Mouse (Mus musculus) intestine, embryonic 15.5 days (tissue): ENCODE measurements around the gene Bbx. TPM values are rescaled to one million over a fixed set of nuclear protein-coding genes. Genes with fewer than 3 reads are reported as not detected.

Experiments used
- ATAC-seq: fragments of 200-750 bp; cut with Nextera tagmentation; 2 replicates; pipeline ENCODE4 v1.8.0; 2017; ENCODE audit warnings: moderate TSS enrichment, moderate library complexity
- H3K27ac ChIP-seq: fragments of 300-500 bp; sonication (generic); 2 replicates; pipeline ENCODE4 v1.5.1; 2015; ENCODE audit warnings: mild to moderate bottlenecking, inconsistent platforms
- H3K27me3 ChIP-seq: fragments of 300-500 bp; sonication (generic); replicated peaks from 2 replicates; pipeline ENCODE4 v1.6.1; 2015; ENCODE audit warnings: inconsistent platforms
- H3K36me3 ChIP-seq: fragments of 300-500 bp; sonication (generic); 2 replicates; pipeline ENCODE4 v1.6.1; 2015; ENCODE audit warnings: inconsistent platforms
- H3K4me1 ChIP-seq: fragments of 300-500 bp; sonication (generic); replicated peaks from 2 replicates; pipeline ENCODE4 v1.6.1; 2015; ENCODE audit warnings: inconsistent platforms
- H3K4me2 ChIP-seq: fragments of 300-500 bp; sonication (generic); replicated peaks from 2 replicates; pipeline ENCODE4 v1.6.1; 2015; ENCODE audit warnings: mild to moderate bottlenecking, inconsistent platforms
- H3K4me3 ChIP-seq: fragments of 300-500 bp; sonication (generic); replicated peaks from 2 replicates; pipeline ENCODE4 v1.5.1; 2015; ENCODE audit warnings: inconsistent platforms
- H3K9ac ChIP-seq: fragments of 300-500 bp; sonication (generic); 2 replicates; pipeline ENCODE4 v1.6.1; 2015; ENCODE audit warnings: inconsistent platforms
- H3K9me3 ChIP-seq: fragments of 300-500 bp; sonication (generic); 2 replicates; pipeline ENCODE4 v1.6.1; 2016; ENCODE audit warnings: inconsistent platforms
- WGBS: fragments of 180-500 bp; shearing (Covaris S2); methylation state at CpG from one replicate; pipeline ENCODE4 v1.1.7; 2015; 5-methylcytosine and 5-hydroxymethylcytosine counted together
- polyA plus RNA-seq: library from polyadenylated mRNA; unstranded; fragments of >200 nt; fragmentation: Nextera tagmentation; extraction: Ambion mirVana; gene quantifications from 2 replicates; pipeline ENCODE4 v1.2.1, GENCODE M21; 2015

Bbx gene
- polyA plus RNA-seq, 1 experiment from 2014 or later: 33.8 TPM

DNA sequence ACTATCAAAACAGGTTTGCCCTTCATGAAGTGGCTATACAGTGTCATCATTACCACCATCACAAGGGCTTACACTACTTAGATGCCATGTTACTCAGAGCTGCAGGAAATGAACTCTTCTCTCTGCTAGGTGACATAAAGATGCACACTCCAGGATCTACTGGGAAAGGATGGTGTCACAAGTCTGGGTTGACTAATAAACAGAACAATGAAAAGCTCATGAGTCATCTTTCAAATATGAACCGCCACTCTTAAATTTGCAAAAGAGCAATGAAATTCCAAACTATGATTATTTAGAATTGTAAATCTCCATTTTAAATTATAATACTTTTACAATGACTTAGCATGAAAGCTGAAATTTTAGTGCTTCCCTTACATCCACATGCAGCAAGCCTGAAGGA is 129.6 kb downstream of the Bbx start:
- Histone ChIP-seq H3K9me3 (no peaks in the 10 kb centered on the region), H3K4me1 (no peaks in the 10 kb centered on the region), H3K36me3 (no peaks in the 10 kb centered on the region), H3K27ac (no peak overlapping the region), H3K4me2 (no peak overlapping the region), H3K9ac (no peak overlapping the region), H3K4me3 (no peak overlapping the region), H3K27me3 (no peaks in the 10 kb centered on the region)
- ATAC-seq: no peak
- WGBS: 93% methylated on average over 1 of the region's 1 CpGs

DNA sequence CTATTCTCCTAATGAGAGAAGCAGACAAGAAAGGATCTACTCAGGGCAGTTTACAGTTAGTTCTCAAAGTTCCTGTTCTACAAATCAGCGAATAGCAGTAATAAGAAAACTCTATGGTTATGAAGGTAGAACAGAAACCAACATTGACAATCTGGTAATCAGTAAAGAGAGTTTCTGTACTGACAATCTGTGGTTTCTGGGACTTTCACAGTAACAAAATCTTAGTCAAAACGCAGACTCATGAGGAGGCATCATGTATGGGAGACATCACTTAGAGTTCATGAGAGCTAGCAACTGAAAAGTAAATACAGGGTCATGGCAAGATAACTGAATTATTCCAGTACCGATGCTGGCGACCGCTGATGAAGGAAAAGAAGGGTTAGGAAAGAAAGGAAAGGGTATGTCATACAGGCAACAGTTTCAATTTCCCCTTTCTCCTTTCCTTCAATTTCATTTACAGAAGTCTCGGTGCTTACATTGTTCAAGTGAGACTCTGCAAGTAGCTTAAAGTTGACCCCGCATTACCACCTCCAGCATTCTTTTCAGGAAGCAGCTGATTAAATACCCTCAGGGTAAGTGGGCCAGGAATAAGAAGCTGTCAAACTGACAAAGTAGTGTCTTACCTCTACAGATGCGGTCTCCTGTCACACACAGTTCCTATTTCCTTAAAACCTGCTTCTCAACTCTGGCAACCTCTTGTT is 133.3 kb downstream of the Bbx start:
- H3K27me3 ChIP-seq: no peaks in the 10 kb centered on the region
- no peaks in the 10 kb centered on the region for H3K36me3 ChIP-seq
- H3K4me3 ChIP-seq: no peak overlapping the region
- H3K9me3 ChIP-seq: no peaks in the 10 kb centered on the region
- 71% methylated on average over 8 of the region's 8 CpGs for WGBS
- H3K9ac ChIP-seq: no peak overlapping the region
- no peaks in the 10 kb centered on the region for H3K4me1 ChIP-seq
- ATAC-seq: no peak
- no peak overlapping the region for H3K27ac ChIP-seq
- no peak overlapping the region for H3K4me2 ChIP-seq

DNA sequence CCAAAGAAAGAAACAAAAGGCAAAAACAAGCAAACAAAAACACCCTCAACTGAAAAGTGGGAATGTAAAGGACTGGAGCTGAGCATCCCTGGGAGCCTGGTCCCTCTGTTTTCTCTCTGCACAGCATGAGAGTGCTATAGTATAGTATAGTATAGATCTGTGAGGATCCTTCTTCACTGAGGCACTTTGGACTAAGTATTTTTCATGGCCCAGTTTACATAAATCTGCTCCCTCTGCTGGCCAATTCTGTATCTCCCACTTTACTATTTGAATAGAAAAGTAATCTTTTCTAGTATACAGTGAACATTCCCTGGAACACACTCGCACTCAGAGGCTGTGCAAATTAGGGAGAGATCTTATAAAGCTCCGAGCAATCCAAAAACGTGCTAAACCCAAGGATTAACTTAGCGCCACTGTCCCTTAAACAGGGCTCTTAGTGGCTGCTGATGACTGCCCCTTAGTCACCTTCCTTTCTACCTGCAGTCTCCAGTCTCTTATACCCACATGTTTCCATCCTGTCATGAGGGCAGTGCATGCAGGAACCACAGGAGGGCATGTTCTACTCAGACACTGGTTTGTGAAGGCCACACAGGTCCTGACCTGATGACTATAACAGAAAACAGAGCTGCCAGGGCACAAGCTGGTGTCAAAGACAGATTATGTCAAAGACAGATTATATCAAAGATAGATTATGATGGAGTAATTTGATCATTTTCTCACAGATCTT is 138.5 kb downstream of the Bbx start:
- no peak for ATAC-seq
- H3K9me3 ChIP-seq: no peaks in the 10 kb centered on the region
- H3K4me2 ChIP-seq: no peak overlapping the region
- no peak overlapping the region for H3K27ac ChIP-seq
- H3K9ac ChIP-seq: no peak overlapping the region
- H3K4me3 ChIP-seq: no peak overlapping the region
- no peaks in the 10 kb centered on the region for H3K4me1 ChIP-seq
- H3K36me3 ChIP-seq: no peaks in the 10 kb centered on the region
- no peaks in the 10 kb centered on the region for H3K27me3 ChIP-seq
- 75% methylated on average over 4 of the region's 4 CpGs for WGBS

DNA sequence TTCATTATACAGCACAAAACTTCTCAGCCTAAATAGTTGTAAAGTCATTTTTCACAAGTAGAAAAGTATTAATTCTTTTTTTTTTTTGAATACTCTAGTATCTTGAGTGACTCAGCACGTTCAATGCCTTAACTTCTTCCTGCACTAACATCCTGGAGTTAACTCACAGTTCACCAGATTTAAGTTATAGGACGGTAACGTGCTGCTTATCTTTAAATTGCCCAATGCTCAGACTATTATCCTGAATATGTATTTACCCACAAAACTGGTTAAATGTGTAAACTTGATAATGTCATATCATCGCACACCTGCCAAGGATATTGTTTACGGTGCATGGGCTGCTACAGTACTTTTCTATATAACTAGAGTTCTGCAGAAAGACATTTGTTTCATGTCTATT is 139.4 kb downstream of the Bbx start:
- H3K4me3 ChIP-seq: no peak overlapping the region
- no peak for ATAC-seq
- H3K9ac ChIP-seq: no peak overlapping the region
- 87% methylated on average over 5 of the region's 5 CpGs for WGBS
- no peak overlapping the region for H3K27ac ChIP-seq
- no peaks in the 10 kb centered on the region for H3K36me3 ChIP-seq
- no peaks in the 10 kb centered on the region for H3K9me3 ChIP-seq
- no peaks in the 10 kb centered on the region for H3K4me1 ChIP-seq
- no peaks in the 10 kb centered on the region for H3K27me3 ChIP-seq
- H3K4me2 ChIP-seq: no peak overlapping the region

DNA sequence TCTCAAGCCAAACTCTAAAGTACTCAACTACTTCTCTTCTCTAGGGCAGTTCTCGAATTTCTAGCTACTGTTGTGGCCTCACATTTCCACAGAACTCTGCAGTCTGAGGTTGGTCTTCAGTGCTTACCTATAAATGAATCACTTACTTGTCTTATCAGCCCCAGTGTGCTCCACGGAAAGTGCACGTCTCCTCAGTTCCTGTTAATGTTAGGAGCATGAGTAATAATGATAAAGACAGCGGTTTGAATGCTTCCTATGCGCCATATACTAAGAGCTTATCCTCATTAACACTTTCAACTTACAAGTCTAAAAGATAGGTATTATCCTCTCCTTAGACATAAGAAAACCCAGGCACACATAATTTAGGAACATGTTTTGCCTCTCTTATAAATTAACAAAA is 142.4 kb downstream of the Bbx start:
- H3K4me1 ChIP-seq: no peaks in the 10 kb centered on the region
- no peaks in the 10 kb centered on the region for H3K36me3 ChIP-seq
- ATAC-seq: no peak
- no peaks in the 10 kb centered on the region for H3K9me3 ChIP-seq
- H3K4me3 ChIP-seq: no peak overlapping the region
- no peaks in the 10 kb centered on the region for H3K27me3 ChIP-seq
- H3K9ac ChIP-seq: no peak overlapping the region
- WGBS: 57% methylated on average over 5 of the region's 5 CpGs
- H3K27ac ChIP-seq: no peak overlapping the region
- no peak overlapping the region for H3K4me2 ChIP-seq

DNA sequence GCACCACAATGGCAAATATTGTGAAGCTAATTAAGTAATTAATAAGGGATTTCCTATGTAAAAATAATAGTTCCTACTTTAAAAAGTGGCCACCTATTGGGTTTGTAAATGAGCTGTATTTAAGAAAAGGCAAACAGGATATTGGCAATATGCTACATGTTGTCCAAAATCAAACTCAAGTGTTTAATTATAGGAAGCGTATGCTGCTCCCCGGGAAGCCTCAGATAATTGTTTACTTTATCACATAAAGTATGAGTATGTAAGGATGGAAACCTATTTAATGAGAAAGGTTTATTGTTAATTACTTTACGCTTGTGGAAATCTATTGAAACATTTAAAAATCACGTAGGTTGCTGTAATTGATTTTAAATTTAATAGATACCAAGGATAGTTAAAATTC is 159.4 kb downstream of the Bbx start:
- ATAC-seq: no peak
- 73% methylated on average over 4 of the region's 4 CpGs for WGBS

DNA sequence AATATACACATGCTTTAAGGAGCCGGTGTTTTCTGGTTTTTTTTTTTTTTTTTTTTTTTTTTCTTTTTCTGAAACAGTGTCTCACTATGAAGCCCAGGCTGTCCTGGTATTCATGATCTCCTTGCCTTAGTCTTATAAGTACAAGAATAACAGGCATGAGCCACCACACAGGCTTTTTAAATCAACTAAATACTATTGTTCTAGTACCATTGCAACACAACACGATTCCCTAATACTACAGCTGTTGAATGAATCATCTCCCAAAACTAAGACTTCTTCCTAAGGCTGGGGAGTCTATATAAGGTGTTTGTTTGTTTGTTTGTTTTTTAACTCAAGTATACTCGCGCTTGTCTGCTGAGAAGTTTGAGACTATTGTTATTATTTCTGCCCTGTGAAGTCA is 169.5 kb downstream of the Bbx start:
- H3K9me3 ChIP-seq: no peaks in the 10 kb centered on the region
- ATAC-seq: no peak
- H3K27me3 ChIP-seq: no peaks in the 10 kb centered on the region
- no peak overlapping the region for H3K4me2 ChIP-seq
- no peak overlapping the region for H3K27ac ChIP-seq
- no peaks in the 10 kb centered on the region for H3K36me3 ChIP-seq
- H3K9ac ChIP-seq: no peak overlapping the region
- H3K4me1 ChIP-seq: no peaks in the 10 kb centered on the region
- WGBS: 95% methylated on average over 4 of the region's 4 CpGs
- no peak overlapping the region for H3K4me3 ChIP-seq

More for the DNA sequence above, 159.4 kb downstream of the Bbx start:
- Histone ChIP-seq H3K4me1 (no peaks in the 10 kb centered on the region), H3K4me2 (no peak overlapping the region), H3K4me3 (no peak overlapping the region), H3K27me3 (no peaks in the 10 kb centered on the region), H3K36me3 (no peaks in the 10 kb centered on the region), H3K9ac (no peak overlapping the region), H3K9me3 (no peaks in the 10 kb centered on the region), H3K27ac (no peak overlapping the region)

DNA sequence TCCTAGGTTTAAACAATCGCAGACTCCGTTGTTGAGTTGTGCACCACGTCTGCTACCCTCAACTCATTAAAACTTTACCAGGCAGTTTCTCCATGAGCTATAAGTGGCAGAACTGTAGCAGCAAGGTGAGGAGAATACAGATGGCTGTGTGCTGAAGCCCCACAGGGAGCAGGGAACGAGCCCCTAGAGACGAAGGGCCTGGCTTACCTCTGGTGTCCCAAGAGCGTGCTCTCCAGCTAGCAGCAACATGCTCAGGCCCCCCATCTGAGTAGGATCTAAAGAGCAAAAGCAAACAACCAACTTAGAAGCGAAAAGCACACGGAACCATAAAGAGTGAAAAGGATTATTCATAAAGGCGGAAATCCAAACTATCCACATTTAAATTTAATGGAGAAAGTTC is 170.0 kb downstream of the Bbx start:
- Histone ChIP-seq H3K4me2 (no peak overlapping the region), H3K36me3 (no peaks in the 10 kb centered on the region)
- no peak for ATAC-seq

DNA sequence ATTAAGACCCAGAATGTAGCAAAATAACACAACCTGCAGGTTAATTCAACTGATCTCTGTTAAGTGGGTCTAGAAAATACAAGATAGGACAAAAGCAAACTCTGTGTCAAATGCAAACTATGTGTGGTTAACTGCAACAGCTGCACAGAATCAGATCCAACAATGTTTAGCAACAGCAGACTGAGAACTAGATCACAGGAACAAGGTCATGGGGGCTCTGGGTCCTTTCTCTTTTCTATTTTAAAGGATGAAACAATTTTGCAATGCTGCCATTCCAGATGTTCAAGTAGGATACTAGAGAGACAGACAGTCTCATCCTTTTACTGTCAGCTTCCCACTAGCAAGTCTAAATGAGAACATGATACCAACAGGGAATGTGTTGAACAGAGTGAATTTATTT is 170.4 kb downstream of the Bbx start:
- Histone ChIP-seq H3K27me3 (no peaks in the 10 kb centered on the region), H3K9me3 (no peaks in the 10 kb centered on the region), H3K9ac (no peak overlapping the region), H3K4me2 (no peak overlapping the region), H3K27ac (no peak overlapping the region), H3K36me3 (no peaks in the 10 kb centered on the region), H3K4me1 (no peaks in the 10 kb centered on the region), H3K4me3 (no peak overlapping the region)
- no peak for ATAC-seq

More for the DNA sequence above, 170.0 kb downstream of the Bbx start:
- WGBS: 84% methylated on average over 9 of the region's 9 CpGs
- Histone ChIP-seq H3K4me1 (no peaks in the 10 kb centered on the region), H3K27ac (no peak overlapping the region), H3K9ac (no peak overlapping the region), H3K9me3 (no peaks in the 10 kb centered on the region), H3K27me3 (no peaks in the 10 kb centered on the region), H3K4me3 (no peak overlapping the region)

DNA sequence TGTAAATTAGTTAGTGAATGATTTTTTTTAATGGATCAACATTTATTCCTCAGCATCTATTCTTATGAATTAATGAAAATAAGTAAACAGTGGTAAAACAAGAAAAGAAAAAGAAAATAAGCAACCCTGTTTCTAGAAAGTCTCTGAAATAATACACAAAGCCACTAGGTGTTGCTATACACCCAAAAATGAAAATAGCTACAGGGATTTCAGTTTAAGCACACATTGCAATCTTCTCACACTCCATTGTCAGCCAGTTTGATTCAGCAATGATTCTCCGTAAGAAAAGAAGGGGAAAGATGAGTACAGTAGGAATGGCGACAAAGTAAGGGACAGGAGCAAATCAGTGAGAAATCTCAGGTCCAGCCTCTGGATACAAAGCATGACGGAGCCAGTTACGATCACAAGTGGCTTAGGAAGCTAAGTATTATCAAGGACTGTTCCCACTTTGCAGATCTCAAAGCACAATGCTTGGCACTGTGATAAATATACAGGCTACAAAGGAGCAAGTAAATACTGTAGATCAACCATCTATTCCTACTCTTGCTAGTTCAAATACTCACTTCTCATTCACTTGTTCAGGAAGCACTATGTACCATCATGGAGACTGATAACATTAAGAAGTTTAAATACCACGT is 177.5 kb downstream of the Bbx start:
- H3K27ac ChIP-seq: no peak overlapping the region
- WGBS: 82% methylated on average over 5 of the region's 5 CpGs
- no peaks in the 10 kb centered on the region for H3K9me3 ChIP-seq
- ATAC-seq: no peak
- H3K4me1 ChIP-seq: no peaks in the 10 kb centered on the region
- no peak overlapping the region for H3K4me2 ChIP-seq
- H3K27me3 ChIP-seq: no peaks in the 10 kb centered on the region
- H3K4me3 ChIP-seq: no peak overlapping the region
- no peaks in the 10 kb centered on the region for H3K36me3 ChIP-seq
- H3K9ac ChIP-seq: no peak overlapping the region

DNA sequence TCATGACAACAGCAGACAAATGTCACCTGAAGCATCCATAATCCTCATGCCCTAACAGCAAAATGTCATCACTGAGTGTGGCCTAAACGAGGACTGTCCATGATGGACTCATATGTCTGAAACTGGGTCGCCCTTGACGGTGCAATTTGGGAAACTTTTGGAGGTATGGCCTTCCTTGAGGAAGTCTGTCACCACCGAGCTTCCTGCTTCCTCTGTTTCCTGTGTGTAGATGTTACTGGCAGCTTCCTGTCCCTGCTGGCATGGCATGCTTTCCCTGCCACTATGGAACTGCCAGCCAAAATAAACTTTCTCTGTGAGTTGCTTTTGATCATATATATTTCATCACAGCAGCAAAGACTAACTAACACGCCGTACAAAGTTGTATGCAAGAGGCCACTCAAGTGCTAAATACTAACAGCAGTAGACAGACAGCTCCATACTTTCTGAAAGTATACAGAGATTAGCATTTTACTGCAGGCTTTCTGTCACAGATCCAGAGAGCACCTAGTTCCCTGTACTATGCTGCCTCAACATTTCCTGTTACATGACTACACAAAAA is 180.7 kb downstream of the Bbx start:
- no peak overlapping the region for H3K9ac ChIP-seq
- H3K36me3 ChIP-seq: no peaks in the 10 kb centered on the region
- ATAC-seq: no peak
- no peak overlapping the region for H3K4me3 ChIP-seq
- H3K4me1 ChIP-seq: no peaks in the 10 kb centered on the region
- H3K4me2 ChIP-seq: no peak overlapping the region
- no peak overlapping the region for H3K27ac ChIP-seq
- no peaks in the 10 kb centered on the region for H3K9me3 ChIP-seq
- no peaks in the 10 kb centered on the region for H3K27me3 ChIP-seq
- WGBS: 81% methylated on average over 6 of the region's 6 CpGs

DNA sequence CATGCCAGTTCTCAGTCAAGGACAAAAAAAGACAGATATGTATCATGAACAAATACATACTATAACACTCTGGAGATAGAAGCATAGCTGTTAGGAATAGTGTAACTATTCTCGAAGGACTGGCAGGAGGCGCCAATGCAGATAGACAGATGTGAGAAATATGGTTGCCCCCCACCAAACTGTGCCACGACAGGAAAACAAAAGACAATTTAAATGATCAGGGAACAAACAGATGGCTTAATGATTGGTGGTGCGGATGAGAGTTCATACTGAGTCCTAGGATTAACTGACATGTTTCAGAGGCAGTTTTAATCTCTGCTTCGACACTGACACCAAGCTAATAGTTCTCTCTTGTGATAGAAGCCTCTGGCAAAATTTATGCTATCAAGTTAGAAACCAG is 181.7 kb downstream of the Bbx start:
- H3K9me3 ChIP-seq: no peaks in the 10 kb centered on the region
- H3K27me3 ChIP-seq: no peaks in the 10 kb centered on the region
- H3K9ac ChIP-seq: no peak overlapping the region
- WGBS: 88% methylated on average over 5 of the region's 5 CpGs
- H3K4me3 ChIP-seq: no peak overlapping the region
- no peak for ATAC-seq
- no peak overlapping the region for H3K4me2 ChIP-seq
- no peaks in the 10 kb centered on the region for H3K4me1 ChIP-seq
- no peak overlapping the region for H3K27ac ChIP-seq
- H3K36me3 ChIP-seq: no peaks in the 10 kb centered on the region
